Mouse (Mus musculus) intestine, embryonic 14.5 days (tissue): ENCODE results near the gene Stxbp5l. TPM values are rescaled to one million over a fixed set of nuclear protein-coding genes. Genes with fewer than 3 reads are reported as not detected.

Source experiments
- ATAC-seq: fragments of 200-750 bp; cut with Nextera tagmentation; replicated peaks from 2 replicates; pipeline ENCODE4 v1.8.0; 2017; ENCODE audit warnings: low read depth, moderate number of reproducible peaks, moderate TSS enrichment, moderate library complexity; ENCODE audit not compliant: low FRiP score, low TSS enrichment
- DNase-seq: peaks from one replicate; pipeline ENCODE4 v3.0.0-alpha.2; 2018; ENCODE audit warnings: low spot score
- H3K27ac ChIP-seq: fragments of 300-500 bp; sonication (generic); 2 replicates; pipeline ENCODE4 v1.5.1; 2014; ENCODE audit warnings: low read depth, mild to moderate bottlenecking, control low read depth
- H3K27me3 ChIP-seq: fragments of 300-500 bp; sonication (generic); replicated peaks from 2 replicates; pipeline ENCODE4 v1.6.1; 2014; ENCODE audit warnings: low read length, control low read depth; ENCODE audit not compliant: control insufficient read depth, insufficient read depth
- H3K36me3 ChIP-seq: fragments of 300-500 bp; sonication (generic); 2 replicates; pipeline ENCODE4 v1.6.1; 2014; ENCODE audit warnings: low read length, control low read depth; ENCODE audit not compliant: control insufficient read depth, insufficient read depth
- H3K4me1 ChIP-seq: fragments of 300-500 bp; sonication (generic); replicated peaks from 2 replicates; pipeline ENCODE4 v1.6.1; 2014; ENCODE audit warnings: low read length, control low read depth, mixed read lengths; ENCODE audit not compliant: control insufficient read depth, insufficient read depth
- H3K4me2 ChIP-seq: fragments of 300-500 bp; sonication (generic); 2 replicates; pipeline ENCODE4 v1.6.1; 2014; ENCODE audit warnings: low read length
- H3K4me3 ChIP-seq: fragments of 300-500 bp; sonication (generic); 2 replicates; pipeline ENCODE4 v1.5.1; 2014; ENCODE audit warnings: low read depth, low read length, control low read depth, mixed read lengths
- H3K9ac ChIP-seq: fragments of 300-500 bp; sonication (generic); 2 replicates; pipeline ENCODE4 v1.6.1; 2014; ENCODE audit warnings: mild to moderate bottlenecking, low read length
- H3K9me3 ChIP-seq: fragments of 300-500 bp; sonication (generic); 2 replicates; pipeline ENCODE4 v1.6.1; 2016; ENCODE audit warnings: low read length, control low read depth; ENCODE audit not compliant: control insufficient read depth
- WGBS: fragments of 180-500 bp; shearing (Covaris S2); extraction: QIAGEN DNeasy Blood & Tissue Kit; methylation state at CpG from one replicate; pipeline ENCODE4 v1.1.7; 2014; 5-methylcytosine and 5-hydroxymethylcytosine counted together
- polyA plus RNA-seq: library from polyadenylated mRNA; unstranded; fragments of >200 nt; fragmentation: Nextera tagmentation; extraction: Ambion mirVana; gene quantifications from 2 replicates; pipeline ENCODE4 v1.2.1, GENCODE M21; 2014

Gene Stxbp5l
- polyA plus RNA-seq = 4.2 and 4.6 TPM in 2 replicates

DNA sequence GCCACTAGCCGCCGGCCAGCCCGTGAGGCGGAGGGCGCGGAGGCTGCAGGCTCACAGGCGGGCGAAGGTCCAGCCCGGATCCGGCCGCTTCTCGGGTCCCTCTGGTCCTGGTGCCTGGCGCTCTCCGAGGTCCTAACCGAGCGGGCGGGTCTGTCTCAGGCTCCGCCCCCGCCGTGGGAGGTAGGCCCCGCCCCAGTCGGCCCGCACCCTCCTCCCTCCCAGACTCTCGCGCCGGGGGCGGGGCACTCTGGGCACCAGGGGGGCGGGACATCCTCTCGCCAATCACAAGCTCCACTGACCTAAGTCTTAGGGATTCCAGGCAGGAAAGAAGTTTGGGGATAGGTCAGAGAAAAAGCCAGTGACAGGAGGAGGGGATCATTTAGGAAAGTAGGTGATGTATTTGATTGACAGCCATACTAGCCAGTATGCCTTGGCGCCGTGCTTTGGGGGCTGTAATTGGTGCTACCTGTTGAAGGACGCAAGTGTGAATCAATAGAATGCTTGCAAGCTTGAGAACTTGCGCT lies at the start of gene Stxbp5l:
Stxbp5l (minus strand) TSS at position 142 of the 524 bp plus-strand sequence.
- Histone ChIP-seq H3K9me3 (no peaks in the 10 kb centered on the region), H3K4me2 (peak within 1 kb of the TSS; percentile 70), H3K36me3 (no peaks in the 10 kb centered on the region), H3K27me3 (peaks cover 9% of the 10 kb centered on the region; the same call in 1 of the 2 replicates), H3K9ac (no peak within 1 kb of the TSS; the same call in 1 of the 2 replicates), H3K4me3 (peak within 1 kb of the TSS; percentile 46), H3K4me1 (no peaks in the 10 kb centered on the region), H3K27ac (no peak within 1 kb of the TSS)
- peak; percentile 95 for ATAC-seq
- 0% methylated on average over 31 of the region's 33 CpGs for WGBS
- peak; percentile 97 for DNase-seq

DNA sequence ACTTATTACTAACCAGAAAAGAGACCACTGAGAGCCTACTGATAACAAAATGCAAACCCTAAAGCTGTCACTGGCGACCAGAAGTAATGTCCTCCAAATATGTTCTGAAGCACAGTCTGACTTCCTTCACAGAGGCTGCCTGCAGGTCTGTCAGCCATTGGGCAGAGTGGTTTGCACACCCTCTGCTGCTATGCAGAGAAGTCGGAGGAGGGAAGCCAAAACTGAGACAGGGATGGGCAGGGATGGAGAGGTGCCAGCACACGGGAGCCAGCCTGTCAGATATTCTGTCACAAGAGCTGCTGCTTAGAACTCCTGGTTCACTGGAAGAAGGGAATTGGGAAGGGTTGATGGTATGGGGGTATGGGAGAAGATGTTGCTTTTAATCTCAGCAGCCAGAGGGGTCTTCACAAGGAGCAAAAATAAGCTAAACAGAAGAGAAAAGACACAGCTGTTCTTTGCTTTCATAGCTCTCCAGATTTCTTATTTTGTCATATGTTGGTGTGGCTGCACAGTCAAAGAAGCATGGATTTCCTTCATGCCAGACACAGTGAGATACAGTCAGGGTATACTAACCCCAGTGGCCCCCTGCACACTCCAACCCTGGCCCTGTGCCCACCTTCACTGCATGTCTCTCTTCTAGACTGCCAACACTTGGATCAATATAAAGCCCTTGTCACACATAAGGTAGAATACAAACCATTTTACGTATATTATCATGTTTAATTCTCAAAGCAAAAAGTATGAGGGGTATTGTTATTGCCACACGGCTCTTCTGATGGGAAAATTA lies 48.8 kb upstream of the Stxbp5l start:
- Histone ChIP-seq H3K36me3 (no peaks in the 10 kb centered on the region), H3K4me3 (no peak overlapping the region), H3K9ac (no peak overlapping the region), H3K27me3 (no peaks in the 10 kb centered on the region), H3K27ac (no peak overlapping the region), H3K4me2 (no peak overlapping the region), H3K4me1 (peaks cover 6% of the 10 kb centered on the region; the same call in 1 of the 2 replicates), H3K9me3 (no peaks in the 10 kb centered on the region)
- DNase-seq = no peak
- 59% methylated on average over 5 of the region's 5 CpGs for WGBS
- no peak for ATAC-seq

DNA sequence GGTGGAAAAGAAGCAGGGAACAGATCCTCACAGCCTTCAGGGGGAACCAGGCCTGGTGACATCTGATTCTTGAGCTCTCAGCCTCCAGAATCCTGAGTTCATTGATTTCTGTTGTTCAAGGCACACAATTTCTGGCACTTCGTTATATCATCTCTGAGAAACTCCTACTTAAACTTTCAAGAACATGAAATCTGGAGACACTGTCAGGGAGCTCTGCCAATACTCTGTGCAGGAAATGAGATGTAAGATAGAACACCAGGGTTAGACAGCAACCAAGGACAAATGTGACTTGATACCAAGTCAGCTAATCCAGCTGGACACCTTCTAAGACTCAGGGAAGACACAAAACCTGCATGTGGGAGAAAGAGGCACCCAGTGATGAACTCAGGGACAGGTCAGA lies 40.7 kb upstream of the Stxbp5l start:
- DNase-seq (no peak), ATAC-seq (no peak)
- 71% methylated on average over 1 of the region's 1 CpGs for WGBS
- H3K27ac ChIP-seq = no peak overlapping the region
- no peaks in the 10 kb centered on the region for H3K9me3 ChIP-seq
- H3K36me3 ChIP-seq = no peaks in the 10 kb centered on the region
- H3K27me3 ChIP-seq = no peaks in the 10 kb centered on the region
- no peak overlapping the region for H3K4me3 ChIP-seq
- H3K4me1 ChIP-seq = no peaks in the 10 kb centered on the region
- H3K9ac ChIP-seq = no peak overlapping the region
- no peak overlapping the region for H3K4me2 ChIP-seq

DNA sequence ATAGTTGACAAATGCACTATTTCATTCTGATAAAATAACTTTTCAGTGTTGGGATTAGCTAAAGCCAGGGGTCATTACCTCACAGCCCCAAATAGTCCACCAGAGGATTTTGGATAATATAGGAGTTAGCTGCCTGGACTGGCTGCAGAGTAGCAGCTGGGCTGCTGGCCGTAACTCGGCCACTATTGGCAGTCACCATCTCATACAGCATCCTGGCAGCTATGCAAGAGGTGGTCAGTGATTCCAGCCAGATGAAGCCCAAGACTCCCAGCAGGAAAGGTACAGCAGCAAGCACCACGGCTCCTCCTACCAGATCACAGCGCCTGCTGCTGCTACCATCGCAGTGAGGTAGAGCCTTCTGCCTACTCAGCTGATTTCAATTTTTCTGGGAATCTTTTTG lies 38.1 kb upstream of the Stxbp5l start:
- 82% methylated on average over 5 of the region's 5 CpGs for WGBS
- no peak overlapping the region for H3K4me3 ChIP-seq
- no peak overlapping the region for H3K27ac ChIP-seq
- H3K9ac ChIP-seq = no peak overlapping the region
- no peak overlapping the region for H3K4me2 ChIP-seq
- H3K9me3 ChIP-seq = no peaks in the 10 kb centered on the region
- H3K27me3 ChIP-seq = no peaks in the 10 kb centered on the region
- H3K4me1 ChIP-seq = no peaks in the 10 kb centered on the region
- ATAC-seq = no peak
- H3K36me3 ChIP-seq = no peaks in the 10 kb centered on the region
- no peak for DNase-seq

DNA sequence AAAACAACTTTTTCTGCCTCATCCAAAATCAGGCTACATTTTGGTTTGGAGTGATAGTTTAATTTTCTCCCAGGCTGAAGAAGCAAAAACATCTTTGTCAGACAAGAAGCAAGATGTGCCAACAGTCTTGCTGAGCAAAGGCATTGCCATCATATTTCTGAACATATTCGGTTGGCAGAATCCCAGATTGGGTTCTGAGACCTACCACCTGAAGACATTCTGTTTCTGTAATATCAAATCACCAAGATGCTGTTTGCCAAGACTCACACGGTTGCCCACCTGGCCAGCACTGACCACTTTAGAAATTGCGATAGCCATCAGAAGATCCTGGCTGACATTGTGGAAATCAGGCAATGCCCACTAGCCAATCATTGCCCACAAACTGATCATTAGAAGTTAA lies 37.1 kb upstream of the Stxbp5l start:
- Histone ChIP-seq H3K27ac (no peak overlapping the region), H3K4me3 (no peak overlapping the region), H3K4me2 (no peak overlapping the region), H3K4me1 (no peaks in the 10 kb centered on the region), H3K27me3 (no peaks in the 10 kb centered on the region), H3K36me3 (no peaks in the 10 kb centered on the region), H3K9ac (no peak overlapping the region), H3K9me3 (no peaks in the 10 kb centered on the region)
- WGBS = 91% methylated on average over 3 of the region's 3 CpGs
- ATAC-seq (no peak), DNase-seq (no peak)

DNA sequence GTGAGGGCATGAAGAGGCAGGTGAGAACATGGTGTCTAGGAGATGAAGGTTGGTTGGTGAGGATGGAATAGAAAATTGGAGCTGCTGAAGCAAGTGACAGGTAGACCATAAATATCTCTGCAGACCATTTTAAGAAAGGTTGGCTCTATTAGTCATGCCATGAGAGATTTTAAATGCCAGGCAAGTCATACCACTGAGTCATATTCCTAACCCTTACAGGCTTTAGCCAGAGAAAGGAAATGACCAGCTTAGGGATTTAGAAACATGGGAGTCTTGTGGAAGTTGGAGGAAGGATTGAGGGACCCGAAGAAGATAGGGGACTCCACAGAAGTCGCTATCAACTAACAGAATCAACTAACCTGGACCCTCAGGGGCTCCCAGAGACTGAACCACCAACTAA lies 35.8 kb upstream of the Stxbp5l start:
- WGBS = 86% methylated on average over 2 of the region's 2 CpGs
- H3K27ac ChIP-seq = no peak overlapping the region
- no peaks in the 10 kb centered on the region for H3K36me3 ChIP-seq
- no peak for ATAC-seq
- H3K27me3 ChIP-seq = no peaks in the 10 kb centered on the region
- H3K9me3 ChIP-seq = no peaks in the 10 kb centered on the region
- H3K4me3 ChIP-seq = no peak overlapping the region
- H3K4me2 ChIP-seq = no peak overlapping the region
- H3K4me1 ChIP-seq = no peaks in the 10 kb centered on the region
- no peak overlapping the region for H3K9ac ChIP-seq
- DNase-seq = no peak

DNA sequence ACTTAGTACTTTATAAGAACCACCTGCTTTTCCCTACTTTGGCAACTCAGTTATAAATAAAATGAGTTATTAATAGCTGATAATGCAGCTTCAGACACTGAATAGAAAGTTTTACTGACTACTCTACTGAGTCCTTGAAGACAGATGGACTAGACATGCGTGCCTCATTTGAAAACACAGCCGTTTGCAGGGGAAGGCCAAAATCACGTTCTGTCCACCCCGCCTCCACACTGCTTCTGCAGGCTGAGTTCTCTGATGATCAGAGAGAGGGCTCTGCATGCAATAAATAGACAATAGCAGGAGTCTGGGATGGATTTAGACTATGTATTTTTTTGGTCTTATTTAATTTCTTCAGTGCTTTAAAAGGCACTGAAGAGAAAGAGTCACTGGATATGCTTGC lies 20.8 kb upstream of the Stxbp5l start:
- Histone ChIP-seq H3K4me3 (no peak overlapping the region), H3K4me1 (no peaks in the 10 kb centered on the region), H3K36me3 (no peaks in the 10 kb centered on the region), H3K27ac (no peak overlapping the region), H3K9me3 (no peaks in the 10 kb centered on the region), H3K9ac (no peak overlapping the region), H3K4me2 (no peak overlapping the region), H3K27me3 (no peaks in the 10 kb centered on the region)
- ATAC-seq = no peak
- DNase-seq = no peak
- WGBS = 64% methylated on average over 4 of the region's 4 CpGs

DNA sequence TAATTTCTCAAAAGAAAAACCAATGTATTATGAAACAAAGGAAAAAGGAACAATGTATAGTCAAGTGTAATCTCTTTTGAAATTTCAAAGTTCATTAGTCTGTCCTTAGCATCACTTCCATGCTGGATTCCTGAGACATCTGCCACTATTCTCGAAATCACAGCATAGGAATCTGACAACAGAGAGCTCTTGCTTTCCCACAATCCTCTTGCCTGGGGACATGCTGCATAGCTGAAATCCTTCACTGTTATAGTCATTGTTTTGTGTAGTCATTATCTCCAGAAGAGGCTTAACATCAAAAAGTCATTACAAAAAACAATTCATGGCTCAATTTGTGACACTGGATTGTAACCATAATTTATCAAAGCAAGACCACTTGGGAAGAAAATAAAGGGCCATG lies 20.2 kb upstream of the Stxbp5l start:
- Histone ChIP-seq H3K9ac (no peak overlapping the region), H3K4me3 (no peak overlapping the region), H3K27me3 (no peaks in the 10 kb centered on the region), H3K4me2 (no peak overlapping the region), H3K4me1 (no peaks in the 10 kb centered on the region), H3K9me3 (no peaks in the 10 kb centered on the region), H3K27ac (no peak overlapping the region), H3K36me3 (no peaks in the 10 kb centered on the region)
- ATAC-seq (no peak), DNase-seq (no peak)
- WGBS = 56% methylated on average over 1 of the region's 1 CpGs

DNA sequence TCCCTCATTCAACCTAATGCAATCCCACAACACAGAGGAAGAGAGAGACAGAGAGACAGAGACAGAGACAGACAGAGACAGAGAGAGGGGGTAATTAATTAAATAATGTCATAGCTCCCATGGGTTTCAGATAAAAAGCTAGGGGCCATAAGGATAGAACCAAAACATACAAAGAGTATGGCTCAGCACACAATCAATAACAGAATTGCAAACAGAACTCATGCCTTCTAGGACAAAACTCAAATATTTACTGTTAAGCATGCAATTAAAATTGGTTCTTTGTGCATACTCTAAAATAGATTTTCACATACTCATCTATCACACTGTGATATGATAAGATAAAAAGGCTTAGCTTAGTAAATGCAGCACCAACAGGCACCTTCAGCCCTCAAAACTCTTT lies 5.2 kb upstream of the Stxbp5l start:
- DNase-seq (no peak), ATAC-seq (peak; percentile 24)
- H3K4me3 ChIP-seq = no peak overlapping the region
- no peaks in the 10 kb centered on the region for H3K36me3 ChIP-seq
- H3K27ac ChIP-seq = no peak overlapping the region
- H3K9me3 ChIP-seq = no peaks in the 10 kb centered on the region
- H3K27me3 ChIP-seq = no peaks in the 10 kb centered on the region
- H3K9ac ChIP-seq = no peak overlapping the region
- no peak overlapping the region for H3K4me2 ChIP-seq
- no peaks in the 10 kb centered on the region for H3K4me1 ChIP-seq
